Mouse (Mus musculus) limb, embryonic 10.5 days (tissue): ENCODE measurements around the gene Isg15. TPM values are rescaled to one million over a fixed set of nuclear protein-coding genes. Genes with fewer than 3 reads are reported as not detected.

Experiments
- DNase-seq: peaks from one replicate; pipeline ENCODE4 v3.0.0-alpha.2; 2017; ENCODE audit warnings: low spot score
- H3K27ac ChIP-seq: fragments of 300-500 bp; sonication (generic); 2 replicates; pipeline ENCODE4 v1.5.1; 2016; ENCODE audit warnings: mild to moderate bottlenecking
- H3K27me3 ChIP-seq: fragments of 300-500 bp; sonication (generic); 2 replicates; pipeline ENCODE4 v1.6.1; 2016; ENCODE audit warnings: low read depth, mild to moderate bottlenecking; ENCODE audit not compliant: poor library complexity, severe bottlenecking
- H3K36me3 ChIP-seq: fragments of 300-500 bp; sonication (generic); 2 replicates; pipeline ENCODE4 v1.6.1; 2016; ENCODE audit warnings: mild to moderate bottlenecking, moderate library complexity
- H3K4me1 ChIP-seq: fragments of 300-500 bp; sonication (generic); 2 replicates; pipeline ENCODE4 v1.6.1; 2016
- H3K4me3 ChIP-seq: fragments of 300-500 bp; sonication (generic); 2 replicates; pipeline ENCODE4 v1.5.1; 2016; ENCODE audit warnings: mild to moderate bottlenecking, moderate library complexity
- H3K9me3 ChIP-seq: fragments of 300-500 bp; sonication (generic); replicated peaks from 2 replicates; pipeline ENCODE4 v1.6.1; 2016; ENCODE audit warnings: mild to moderate bottlenecking
- WGBS: fragments of 180-500 bp; shearing (Covaris S2); methylation state at CpG from one replicate; pipeline ENCODE4 v1.1.7; 2016; 5-methylcytosine and 5-hydroxymethylcytosine counted together
- polyA plus RNA-seq: library from polyadenylated mRNA; unstranded; fragments of >200 nt; fragmentation: Nextera tagmentation; extraction: Ambion mirVana; gene quantifications from 2 replicates; pipeline ENCODE4 v1.2.1, GENCODE M21; 2016

The Isg15 gene
- polyA plus RNA-seq, 1 experiment from 2014 or later: 0.45 TPM

DNA sequence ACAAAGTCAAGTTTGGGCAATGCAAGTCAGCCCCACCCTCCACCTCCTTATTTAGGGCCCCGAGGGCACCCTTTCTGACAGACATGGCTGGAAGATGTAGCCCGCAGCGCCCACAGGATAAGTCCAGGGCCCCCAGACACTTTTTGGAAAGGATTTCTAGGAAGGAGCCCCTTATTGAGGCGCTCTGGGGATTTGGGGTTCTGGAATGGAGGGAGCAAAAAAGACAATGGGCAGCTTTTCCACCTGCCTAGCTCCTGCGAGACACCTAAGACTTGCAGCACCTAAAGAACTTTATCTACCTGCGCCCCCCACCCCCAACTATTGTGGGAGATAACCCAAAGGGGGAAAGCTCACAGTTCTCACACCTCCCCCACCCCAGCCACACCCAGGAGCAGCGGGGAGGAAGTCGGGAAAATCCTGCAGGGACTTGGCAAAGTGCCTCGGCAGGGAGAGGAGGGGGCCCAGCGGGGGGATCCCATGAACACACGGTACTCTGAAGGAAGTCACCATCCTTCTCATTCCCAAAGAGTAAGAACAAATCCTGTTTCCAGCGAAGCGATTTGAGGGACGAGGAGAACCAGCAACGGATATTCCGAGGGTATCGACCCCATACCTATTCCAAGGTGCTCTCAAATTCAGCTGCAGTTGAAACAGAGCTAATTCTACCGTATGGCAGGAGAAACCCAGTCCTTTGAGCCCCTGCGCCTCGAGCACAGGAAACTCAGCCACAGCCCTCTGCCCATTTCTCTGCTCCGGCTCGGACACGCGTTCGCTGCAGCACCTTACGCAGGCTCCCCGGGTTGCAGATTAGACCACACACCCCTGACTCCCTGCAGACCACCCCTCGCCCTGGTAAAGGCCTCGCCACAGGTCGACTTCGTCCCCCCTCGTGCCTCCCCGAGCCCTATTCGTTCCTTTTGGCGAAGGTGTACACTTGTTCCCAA lies 4.4 kb downstream of the Isg15 start:
- DNase-seq: peak; percentile 65
- Histone ChIP-seq H3K27ac (peak overlapping the region; percentile 96), H3K4me1 (peaks cover 63% of the 10 kb centered on the region), H3K36me3 (peaks cover 42% of the 10 kb centered on the region), H3K9me3 (no peaks in the 10 kb centered on the region), H3K4me3 (peak overlapping the region; percentile 97), H3K27me3 (peaks cover 3% of the 10 kb centered on the region; the same call in 1 of the 2 replicates)
- 4% methylated on average over 35 of the region's 35 CpGs for whole genome bisulfite sequencing

DNA sequence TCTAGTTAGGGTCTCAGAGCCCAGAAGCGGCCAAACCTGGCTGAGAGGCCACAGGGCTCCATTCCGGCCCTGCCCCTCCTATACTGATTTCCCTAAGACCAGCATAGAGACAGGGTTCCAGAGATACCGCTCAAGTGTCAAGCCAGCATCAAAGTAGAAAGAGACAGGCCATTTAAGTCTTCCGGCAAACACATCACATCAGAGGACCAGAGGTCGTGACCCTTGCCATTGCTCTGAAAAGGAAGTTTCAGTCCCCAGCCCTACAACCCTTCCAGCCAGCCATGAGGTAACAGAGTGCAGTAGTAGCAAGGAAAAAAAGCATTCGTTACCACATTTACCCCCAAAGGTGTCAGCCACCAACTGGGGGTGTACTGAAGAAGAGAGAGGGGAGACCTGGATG lies 6.3 kb downstream of the Isg15 start:
- Histone ChIP-seq H3K4me1 (peaks cover 78% of the 10 kb centered on the region), H3K9me3 (no peaks in the 10 kb centered on the region), H3K27ac (no peak overlapping the region), H3K27me3 (no peaks in the 10 kb centered on the region), H3K36me3 (peaks cover 59% of the 10 kb centered on the region), H3K4me3 (peak overlapping the region; percentile 11; the same call in 1 of the 2 replicates)
- WGBS: 13% methylated on average over 6 of the region's 6 CpGs
- DNase-seq: no peak

DNA sequence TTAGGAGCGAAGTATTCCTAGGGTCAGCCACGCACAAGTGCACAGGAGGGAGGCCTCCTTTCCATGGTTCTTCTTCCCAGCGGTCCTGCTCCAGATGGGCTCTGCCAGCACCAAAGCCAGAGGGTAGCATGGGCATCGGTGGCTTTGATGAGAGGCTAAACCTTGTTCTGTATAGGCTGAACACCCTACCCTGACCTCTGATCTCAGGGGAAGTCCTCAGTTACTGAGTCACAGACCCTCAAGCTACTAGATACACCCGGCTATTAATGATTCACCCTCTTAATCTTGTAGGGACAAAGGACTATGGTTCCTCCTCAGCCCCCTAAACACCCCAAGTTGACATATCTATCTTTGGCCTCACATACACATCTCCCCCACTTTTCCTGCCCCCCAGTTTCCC lies 6.7 kb downstream of the Isg15 start:
- Histone ChIP-seq H3K36me3 (peaks cover 59% of the 10 kb centered on the region), H3K4me1 (peaks cover 82% of the 10 kb centered on the region), H3K27me3 (no peaks in the 10 kb centered on the region), H3K27ac (no peak overlapping the region), H3K9me3 (no peaks in the 10 kb centered on the region), H3K4me3 (peak overlapping the region; percentile 14; the same call in 1 of the 2 replicates)
- WGBS: 59% methylated on average over 5 of the region's 5 CpGs
- DNase-seq: no peak

DNA sequence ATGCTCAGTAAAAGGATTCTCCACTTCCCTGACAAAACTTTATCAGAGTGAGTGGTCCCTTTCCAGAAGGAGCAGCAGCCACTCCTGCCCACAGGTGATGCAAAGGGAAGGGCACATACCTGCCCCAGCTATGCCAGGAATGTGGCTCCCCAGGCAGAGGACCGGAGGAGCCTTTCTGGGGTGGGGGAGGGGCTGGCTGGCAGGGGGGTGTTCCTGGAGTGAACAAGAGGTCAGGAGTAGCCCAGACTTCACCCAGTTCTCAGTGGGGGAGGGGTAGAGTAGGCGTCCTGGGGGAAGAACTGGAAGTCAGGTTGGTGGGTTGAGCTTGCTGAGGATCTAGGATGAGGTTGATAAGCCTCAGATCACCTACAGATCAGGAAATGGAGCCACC lies 7.4 kb downstream of the Isg15 start:
- peaks cover 59% of the 10 kb centered on the region for H3K36me3 ChIP-seq
- H3K4me3 ChIP-seq: 0 out of 2 replicates have a peak overlapping the region, but pooled peaks have one; percentile 14
- WGBS: 5% methylated on average over 2 of the region's 2 CpGs
- no peaks in the 10 kb centered on the region for H3K9me3 ChIP-seq
- DNase-seq: no peak
- peaks cover 90% of the 10 kb centered on the region for H3K4me1 ChIP-seq
- H3K27ac ChIP-seq: peak overlapping the region; percentile 61; the same call in 1 of the 2 replicates
- H3K27me3 ChIP-seq: no peaks in the 10 kb centered on the region

GRCm38 (mm10) chr4:156192421-156193199 lies 8.0 kb downstream of the Isg15 start:
- Histone ChIP-seq H3K27ac (peak overlapping the region; percentile 61; the same call in 1 of the 2 replicates), H3K36me3 (peaks cover 59% of the 10 kb centered on the region), H3K4me3 (no peak overlapping the region), H3K27me3 (no peaks in the 10 kb centered on the region), H3K9me3 (no peaks in the 10 kb centered on the region), H3K4me1 (peaks cover 91% of the 10 kb centered on the region)
- DNase-seq: no peak
- 41% methylated on average over 8 of the region's 8 CpGs for WGBS

- peaks cover 67% of the 10 kb centered on the region for H3K36me3 ChIP-seq
- peak overlapping the region; percentile 3 for H3K4me3 ChIP-seq
- DNase-seq: peak; percentile 50
- WGBS: 33% methylated on average over 6 of the region's 6 CpGs
- peak overlapping the region; percentile 77 for H3K27ac ChIP-seq
- peaks cover 87% of the 10 kb centered on the region for H3K4me1 ChIP-seq
- H3K27me3 ChIP-seq: no peaks in the 10 kb centered on the region
- no peaks in the 10 kb centered on the region for H3K9me3 ChIP-seq
Observed at GRCm38 (mm10) chr4:156188811-156189323, 11.8 kb downstream of the Isg15 start.

DNA sequence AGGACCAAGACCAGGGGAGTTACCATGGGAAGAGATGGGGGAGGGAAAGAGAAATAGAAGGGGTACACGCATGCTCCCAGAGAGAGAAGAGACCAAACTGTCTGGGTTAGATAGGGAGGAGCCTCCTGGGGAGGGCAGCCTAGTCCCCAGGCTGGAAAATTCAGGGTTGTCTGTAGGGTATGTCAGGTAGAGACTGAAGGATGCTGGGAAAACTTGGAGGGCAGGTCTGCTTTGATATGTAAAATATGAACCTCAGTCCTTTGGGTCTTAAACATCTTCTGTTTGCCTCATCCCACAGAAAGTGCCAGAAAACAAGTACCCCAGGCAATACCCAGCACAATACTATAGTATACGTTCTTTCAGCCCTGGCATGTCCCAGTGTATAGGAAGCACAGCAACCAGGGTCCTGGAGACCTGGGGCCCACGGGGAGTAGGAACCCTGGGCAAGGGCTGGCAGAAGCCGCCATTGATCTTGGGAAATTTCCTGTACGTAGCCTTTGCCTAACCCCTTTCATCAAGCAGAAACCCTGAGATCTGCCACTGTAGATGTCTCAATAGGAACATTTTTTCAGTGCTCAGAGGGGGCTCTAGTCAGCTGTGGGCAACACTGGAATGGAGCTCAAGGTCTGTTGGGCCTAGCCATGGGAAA lies 12.3 kb downstream of the Isg15 start:
- no peaks in the 10 kb centered on the region for H3K9me3 ChIP-seq
- H3K4me3 ChIP-seq: peak overlapping the region; percentile 3; the same call in 1 of the 2 replicates
- no peak for DNase-seq
- 71% methylated on average over 5 of the region's 5 CpGs for WGBS
- H3K36me3 ChIP-seq: peaks cover 67% of the 10 kb centered on the region
- H3K27ac ChIP-seq: peak overlapping the region; percentile 77
- peaks cover 81% of the 10 kb centered on the region for H3K4me1 ChIP-seq
- no peaks in the 10 kb centered on the region for H3K27me3 ChIP-seq

- Histone ChIP-seq H3K27ac (peak overlapping the region; percentile 85), H3K36me3 (peaks cover 66% of the 10 kb centered on the region), H3K4me3 (peak overlapping the region; percentile 45), H3K27me3 (no peaks in the 10 kb centered on the region), H3K9me3 (no peaks in the 10 kb centered on the region), H3K4me1 (peaks cover 62% of the 10 kb centered on the region)
- DNase-seq: peak; percentile 55
- 14% methylated on average over 31 of the region's 31 CpGs for WGBS
Observed at GRCm38 (mm10) chr4:156185950-156186850, 14.4 kb downstream of the Isg15 start.

DNA sequence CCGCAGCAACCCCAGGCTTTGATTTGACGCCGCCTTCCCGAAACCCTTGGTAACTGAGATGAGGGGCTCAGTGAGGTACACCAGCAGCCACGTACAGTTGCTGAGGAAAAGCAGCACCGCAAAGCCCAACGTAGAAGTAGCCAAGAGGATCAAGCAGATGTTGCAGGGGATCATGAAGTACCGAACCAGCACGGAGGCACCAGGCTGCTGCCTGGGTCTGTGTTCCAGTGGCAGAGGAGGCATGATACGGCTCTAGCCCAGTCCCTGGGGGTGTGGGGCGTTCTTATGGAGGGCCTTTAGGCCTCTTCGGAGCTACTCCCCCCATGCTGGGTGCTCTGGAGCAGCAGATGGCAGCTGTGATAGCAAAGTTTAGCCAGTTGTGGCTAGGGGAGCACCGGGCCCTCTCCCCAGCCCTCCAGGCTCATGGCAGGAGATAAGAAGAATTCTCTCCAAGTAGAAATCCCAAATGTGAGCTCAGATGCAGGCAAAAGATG lies 15.1 kb downstream of the Isg15 start:
- H3K9me3 ChIP-seq: no peaks in the 10 kb centered on the region
- H3K27ac ChIP-seq: peak overlapping the region; percentile 85
- DNase-seq: no peak
- H3K36me3 ChIP-seq: peaks cover 61% of the 10 kb centered on the region
- peak overlapping the region; percentile 45 for H3K4me3 ChIP-seq
- no peaks in the 10 kb centered on the region for H3K27me3 ChIP-seq
- peaks cover 57% of the 10 kb centered on the region for H3K4me1 ChIP-seq
- WGBS: 86% methylated on average over 13 of the region's 13 CpGs

- peaks cover 48% of the 10 kb centered on the region for H3K4me1 ChIP-seq
- H3K36me3 ChIP-seq: peaks cover 61% of the 10 kb centered on the region
- H3K4me3 ChIP-seq: no peak overlapping the region
- WGBS: 93% methylated on average over 7 of the region's 7 CpGs
- no peaks in the 10 kb centered on the region for H3K27me3 ChIP-seq
- no peak overlapping the region for H3K27ac ChIP-seq
- DNase-seq: no peak
- H3K9me3 ChIP-seq: no peaks in the 10 kb centered on the region
Observed at GRCm38 (mm10) chr4:156184291-156184954, 16.2 kb downstream of the Isg15 start.

DNA sequence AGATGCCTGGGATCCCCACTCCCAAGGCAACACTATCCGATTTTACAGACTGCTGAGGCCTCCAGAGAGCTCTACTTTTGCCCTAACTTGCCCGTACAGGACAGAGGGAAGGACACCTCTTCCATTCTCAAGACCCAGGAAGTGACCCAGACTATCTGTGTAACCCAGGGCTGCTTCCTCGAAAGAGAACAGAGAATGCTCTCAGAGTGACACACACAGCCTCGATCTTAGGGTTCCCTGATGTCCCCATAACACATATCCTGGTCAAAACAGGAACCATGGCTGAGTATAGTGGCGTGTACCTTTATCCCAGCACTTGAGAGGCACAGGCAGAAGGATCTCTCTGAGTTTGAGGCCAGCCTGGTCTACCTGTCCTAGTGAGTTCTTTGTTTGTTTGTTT lies 16.9 kb downstream of the Isg15 start:
- WGBS: 90% methylated on average over 5 of the region's 5 CpGs
- H3K27me3 ChIP-seq: no peaks in the 10 kb centered on the region

More for the DNA sequence above, 16.9 kb downstream of the Isg15 start:
- Histone ChIP-seq H3K36me3 (peaks cover 68% of the 10 kb centered on the region), H3K4me3 (no peak overlapping the region), H3K9me3 (no peaks in the 10 kb centered on the region), H3K4me1 (peaks cover 41% of the 10 kb centered on the region), H3K27ac (no peak overlapping the region)
- no peak for DNase-seq
